Mouse (Mus musculus): ENCODE results near the gene Urod.

- TF ChIP-seq CTCF (IDR thresholded peaks at IDR 0.05; ENCODE audit: low read depth) (no peak), EP300 (IDR thresholded peaks at IDR 0.05; ENCODE audit: low read depth) (no peak)
Observed at GRCm38 (mm10) chr4:117010231-117010630, 16.0 kb upstream of the Urod start.

Data from liver, embryonic 14.5 days (tissue).